Mouse (Mus musculus) large intestine, adult 2 months (tissue): Measurements from ENCODE around the gene Gzmm. TPM values are rescaled to one million over a fixed set of nuclear protein-coding genes. Genes with fewer than 3 reads are reported as not detected.

Source experiments
- polyA plus RNA-seq: library from polyadenylated mRNA; depleted of rRNA; stranded (reverse); fragments of >200 nt; gene quantifications from 2 replicates; pipeline ENCODE4 v1.2.3, GENCODE M21; 2012; rRNA removed

The Gzmm gene
- polyA plus RNA-seq, 1 experiment: 0.88 TPM

Other genes starting within 250 kb of the Gzmm start
- gene Vmn2r83, start 220.3 kb upstream of the Gzmm start, polyA plus RNA-seq: not detected in 2 replicates
- 288 and 296 TPM in 2 replicates for gene Plpp2, start 155.2 kb upstream of the Gzmm start, polyA plus RNA-seq
- 66.3 and 88.2 TPM in 2 replicates for gene Mier2, start 133.8 kb upstream of the Gzmm start, polyA plus RNA-seq
- not detected in 2 replicates for gene Theg, start 101.7 kb upstream of the Gzmm start, polyA plus RNA-seq
- 0.66 and 0.68 TPM in 2 replicates for gene C2cd4c, start 75.0 kb upstream of the Gzmm start, polyA plus RNA-seq
- gene Shc2, start 51.1 kb upstream of the Gzmm start, polyA plus RNA-seq: 1.4 and 1.9 TPM in 2 replicates
- gene Odf3l2, start 43.3 kb upstream of the Gzmm start, polyA plus RNA-seq: 0.06 TPM in 1 of 2 replicates, not detected in the other
- gene Madcam1, start 24.5 kb upstream of the Gzmm start, polyA plus RNA-seq: 13.9 and 17.1 TPM in 2 replicates
- gene Tpgs1, start 19.7 kb upstream of the Gzmm start, polyA plus RNA-seq: 43.3 and 49.2 TPM in 2 replicates
- 178 and 188 TPM in 2 replicates for gene Cdc34, start 6.8 kb upstream of the Gzmm start, polyA plus RNA-seq
- gene Bsg, start 15.5 kb downstream of the Gzmm start, polyA plus RNA-seq: 808 and 1,022 TPM in 2 replicates
- gene Hcn2, start 27.6 kb downstream of the Gzmm start, polyA plus RNA-seq: 4.0 and 5.2 TPM in 2 replicates
- gene Polrmt, start 57.6 kb downstream of the Gzmm start, polyA plus RNA-seq: 57.5 and 63.7 TPM in 2 replicates
- gene Fgf22, start 66.1 kb downstream of the Gzmm start, polyA plus RNA-seq: not detected in 2 replicates
- gene Rnf126, start 77.9 kb downstream of the Gzmm start, polyA plus RNA-seq: 119 and 129 TPM in 2 replicates
- 12.9 and 13.6 TPM in 2 replicates for gene Fstl3, start 88.3 kb downstream of the Gzmm start, polyA plus RNA-seq
- 0.29 and 0.48 TPM in 2 replicates for gene Prss57, start 101.9 kb downstream of the Gzmm start, polyA plus RNA-seq
- 15.4 and 17.6 TPM in 2 replicates for gene Palm, start 104.6 kb downstream of the Gzmm start, polyA plus RNA-seq
- 299 and 402 TPM in 2 replicates for gene Misp, start 132.0 kb downstream of the Gzmm start, polyA plus RNA-seq
- gene Ptbp1, start 165.4 kb downstream of the Gzmm start, polyA plus RNA-seq: 255 and 340 TPM in 2 replicates
- 1.6 and 1.8 TPM in 2 replicates for gene Prtn3, start 185.5 kb downstream of the Gzmm start, polyA plus RNA-seq
- gene Plppr3, start 185.6 kb downstream of the Gzmm start, polyA plus RNA-seq: 3.4 and 4.6 TPM in 2 replicates
- gene Elane, start 197.2 kb downstream of the Gzmm start, polyA plus RNA-seq: not detected in 2 replicates
- 166 and 209 TPM in 2 replicates for gene Cfd, start 201.8 kb downstream of the Gzmm start, polyA plus RNA-seq
- gene Med16, start 219.9 kb downstream of the Gzmm start, polyA plus RNA-seq: 28.6 and 36.5 TPM in 2 replicates
- not detected in 2 replicates for gene Gm26602, start 221.8 kb downstream of the Gzmm start, polyA plus RNA-seq
- gene Kiss1r, start 228.0 kb downstream of the Gzmm start, polyA plus RNA-seq: 1.9 and 3.0 TPM in 2 replicates
- 92.4 and 94.6 TPM in 2 replicates for gene R3hdm4, start 232.2 kb downstream of the Gzmm start, polyA plus RNA-seq
- 3.6 and 9.1 TPM in 2 replicates for gene Arid3a, start 238.0 kb downstream of the Gzmm start, polyA plus RNA-seq